Mouse (Mus musculus) heart, postnatal 10 days (tissue): ENCODE results near the gene Pdlim5. TPM values are rescaled to one million over a fixed set of nuclear protein-coding genes. Genes with fewer than 3 reads are reported as not detected.

Experiments used
- DNase-seq, 2 experiments: peaks; one replicate each; pipeline ENCODE4 v3.0.0; 2021
- intact Hi-C: fragments of 180-260 bp; cut with DNase I; formaldehyde crosslinking; loops from one replicate; pipeline ENCODE4 v1.15.1; 2025
- total RNA-seq, 2 experiments: library from RNA; stranded (reverse); gene quantifications; 2 replicates each; pipeline ENCODE4 v1.2.3; 2021

Pdlim5 gene
- total RNA-seq, 2 experiments from 2014 or later: 523 to 617 TPM

DNA sequence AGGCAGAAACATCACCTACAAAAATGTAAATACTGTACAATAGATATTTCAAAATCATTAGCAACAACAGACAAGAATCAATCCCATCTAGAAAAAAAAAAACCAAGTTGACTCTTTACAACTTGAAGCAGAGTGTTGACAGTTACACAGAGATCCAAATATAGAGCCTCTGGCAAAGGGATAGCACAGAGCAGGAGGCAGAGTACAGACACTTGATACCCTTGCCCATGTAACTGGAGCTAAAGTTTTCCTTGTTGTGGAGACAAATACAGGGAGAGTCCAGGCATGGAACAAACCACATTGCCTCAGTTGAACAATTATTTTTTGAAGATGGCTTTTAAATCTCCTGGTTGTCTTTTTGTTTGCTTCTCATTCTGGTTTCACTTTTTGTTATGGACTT lies 15.4 kb upstream of the Pdlim5 start:
- DNase-seq: peak in 1 of 2 experiments; percentile 33
- intact Hi-C loops: no loop called here

DNA sequence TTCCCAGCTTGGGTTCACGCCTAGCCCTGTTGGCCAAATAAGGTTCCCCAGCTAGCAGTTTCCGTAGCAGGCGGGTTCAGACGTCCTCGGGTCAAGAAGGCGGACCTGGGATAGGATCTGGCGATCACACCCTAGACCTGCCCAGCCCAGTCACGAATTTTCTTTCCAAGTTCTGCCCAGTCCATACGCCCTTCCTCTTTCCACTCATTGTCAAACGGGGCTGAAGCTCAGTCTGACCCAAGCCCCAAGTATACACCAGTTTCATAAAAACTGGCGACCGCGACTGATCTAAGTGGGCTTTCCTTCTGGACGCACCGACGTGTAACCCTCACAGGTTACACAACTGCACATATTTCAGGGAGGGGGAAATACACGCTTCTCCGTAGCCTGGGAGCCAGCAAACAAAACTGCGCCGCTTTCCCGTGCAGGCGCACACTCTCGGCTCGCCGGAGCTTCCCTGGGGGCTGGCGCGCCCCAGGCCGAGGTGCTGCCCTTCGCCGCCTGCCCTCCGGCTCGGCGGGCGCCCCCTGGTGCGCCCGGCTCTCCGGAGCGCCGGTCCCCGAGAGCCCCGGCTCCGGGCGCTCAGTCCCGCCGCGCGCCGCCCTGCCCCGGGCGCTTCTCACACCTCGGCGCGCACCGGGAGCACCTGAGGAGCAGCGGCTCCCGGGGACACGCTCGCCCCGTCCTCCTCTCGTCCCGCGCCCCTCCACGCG lies 544 bp downstream of the Pdlim5 start:
- intact Hi-C loops: loop anchor here (1.0 to 2.0 kb wide), 3 partner anchors 48 to 100 kb away; no protein-coding TSS in a partner anchor
- DNase-seq: peak; percentile 89 to 91

DNA sequence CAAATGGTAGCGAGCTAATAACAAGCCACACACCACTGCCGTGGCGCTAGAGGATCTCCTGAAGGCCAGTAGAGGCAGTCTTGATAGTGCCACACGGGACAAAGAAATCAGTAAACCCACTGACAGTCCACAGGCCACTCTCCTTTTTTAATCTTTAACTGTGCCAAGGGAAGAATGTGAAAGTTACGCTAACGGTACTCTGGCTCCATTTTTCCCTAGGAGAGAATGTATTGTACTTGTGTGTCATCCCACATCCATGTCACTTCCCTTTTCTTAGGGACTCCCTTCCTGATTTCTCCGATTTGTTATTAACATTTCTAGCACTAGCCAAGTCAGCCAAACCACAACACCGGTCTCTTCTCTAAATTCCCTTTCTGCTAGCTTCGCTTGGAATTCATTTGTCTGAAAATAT lies 1.5 kb downstream of the Pdlim5 start:
- intact Hi-C loops: loop anchor here (2.0 kb wide), 2 partner anchors 75 to 99 kb away; no protein-coding TSS in a partner anchor
- DNase-seq: peak; percentile 58 to 61

DNA sequence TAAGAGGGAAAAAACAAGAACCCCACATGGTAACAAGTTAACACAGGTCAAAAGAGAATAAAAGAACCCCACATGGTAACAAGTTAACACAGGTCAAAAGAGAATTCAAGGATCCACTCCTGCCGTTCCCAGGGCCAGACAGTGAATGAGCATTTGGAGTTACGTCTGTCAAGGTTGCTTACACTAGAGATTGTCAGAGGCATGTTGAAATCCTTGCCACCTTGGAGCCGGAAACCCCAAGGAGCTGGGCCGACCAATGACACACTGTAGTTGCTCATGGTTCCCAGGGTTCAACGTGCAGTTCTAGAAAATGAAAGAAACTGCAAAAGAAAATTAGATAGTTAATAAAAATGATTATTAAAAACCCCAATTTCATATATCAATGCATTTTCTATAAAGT lies 4.0 kb downstream of the Pdlim5 start:
- no peak for DNase-seq
- intact Hi-C loops: no loop called here

DNA sequence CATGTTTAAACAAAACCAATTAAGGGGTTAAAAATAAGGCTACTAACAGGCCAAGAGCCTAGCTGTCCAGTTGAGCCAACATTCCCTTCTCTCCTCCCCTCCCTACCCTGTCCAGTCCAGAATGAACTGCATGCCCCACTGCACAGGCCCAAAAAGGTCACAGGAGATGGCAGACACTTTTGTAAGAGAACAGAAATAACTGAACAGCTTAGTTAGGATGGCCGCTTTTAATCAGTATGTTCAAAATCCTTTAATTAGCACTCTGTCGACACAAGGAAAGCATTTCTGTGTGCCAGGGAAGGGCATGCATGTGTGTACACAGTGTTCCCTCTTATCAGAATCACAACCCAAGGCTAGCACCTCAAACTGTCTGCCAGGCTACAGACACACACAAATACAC lies 5.2 kb downstream of the Pdlim5 start:
- DNase-seq: peak; percentile 68 to 74
- intact Hi-C loops: no loop called here

DNA sequence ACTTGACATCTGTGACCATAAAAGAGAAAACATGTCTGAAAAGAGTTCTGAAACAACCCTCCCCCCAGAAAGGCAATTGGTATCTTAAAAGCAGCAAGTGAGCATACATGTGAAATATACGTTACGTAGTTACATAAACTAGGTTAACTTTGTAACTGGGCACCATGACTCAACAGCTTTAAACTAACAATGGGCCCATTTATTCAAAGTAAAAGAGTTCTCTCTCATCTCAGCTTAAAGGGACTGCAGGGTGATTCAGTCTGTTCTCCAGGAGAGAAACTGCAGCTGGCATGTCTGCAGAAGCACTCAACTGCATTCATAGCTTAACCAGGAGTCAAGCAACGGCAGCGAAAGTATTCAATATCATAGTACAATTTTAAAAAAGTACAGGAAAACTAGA lies 7.3 kb downstream of the Pdlim5 start:
- intact Hi-C loops: no loop called here

DNA sequence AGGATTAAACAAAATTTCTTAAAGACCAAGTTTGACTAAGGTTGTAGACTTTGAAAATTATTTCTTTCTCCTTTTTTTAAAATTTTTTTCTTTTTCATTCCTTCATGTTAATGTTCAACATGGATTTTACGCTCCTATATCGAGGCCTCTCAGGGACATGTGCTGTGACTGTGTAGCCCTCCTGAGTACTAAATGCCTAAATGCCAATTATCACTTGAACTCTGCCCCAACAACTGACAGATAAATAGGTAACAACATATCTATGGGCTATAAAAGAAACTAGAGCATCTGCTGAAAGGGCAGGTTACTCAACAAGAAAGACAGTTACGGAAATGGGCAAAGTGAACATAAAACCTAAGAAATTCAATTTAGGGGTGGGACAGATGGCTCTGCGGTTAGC lies 9.0 kb downstream of the Pdlim5 start:
- intact Hi-C loops: no loop called here
- no peak for DNase-seq

More for the DNA sequence above, 7.3 kb downstream of the Pdlim5 start:
- no peak for DNase-seq

DNA sequence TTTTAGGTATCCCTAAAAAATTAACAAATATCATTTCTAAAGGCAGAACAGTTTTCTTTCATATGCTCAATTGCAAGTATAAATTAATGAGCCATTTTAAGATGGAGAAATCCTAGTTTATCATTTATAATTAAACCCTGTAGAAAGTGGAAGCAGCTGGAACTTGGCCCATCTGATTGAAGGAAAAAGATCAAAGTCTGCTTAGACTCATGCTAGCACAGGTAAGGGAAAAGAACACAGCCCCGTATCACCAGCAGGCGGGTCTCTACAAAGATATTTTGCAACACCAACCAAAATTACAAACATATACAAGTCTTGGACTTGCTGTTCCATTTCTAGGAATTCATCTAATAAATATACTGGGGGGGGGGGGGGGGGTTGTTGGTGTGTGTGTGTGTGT lies 9.8 kb downstream of the Pdlim5 start:
- intact Hi-C loops: no loop called here
- DNase-seq: no peak

DNA sequence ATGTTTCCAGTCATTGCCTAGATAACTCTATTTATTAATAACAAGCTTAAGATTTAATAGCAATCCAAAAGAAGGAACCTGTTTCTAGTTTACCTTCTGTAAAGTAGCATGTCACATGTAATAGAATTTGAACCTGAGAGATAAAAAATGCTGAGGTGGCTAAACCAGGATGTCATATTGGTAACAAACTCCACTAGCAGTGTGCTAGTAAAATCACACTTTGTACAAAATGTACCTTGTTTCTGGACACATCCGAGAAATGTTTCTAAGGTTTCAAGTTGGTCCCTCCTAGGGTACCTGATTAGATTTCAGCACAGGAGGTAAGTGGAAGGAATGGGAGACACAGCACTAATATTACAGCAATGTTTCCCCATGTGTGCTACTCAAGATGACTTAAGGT lies 18.9 kb downstream of the Pdlim5 start:
- intact Hi-C loops: no loop called here
- DNase-seq: no peak

DNA sequence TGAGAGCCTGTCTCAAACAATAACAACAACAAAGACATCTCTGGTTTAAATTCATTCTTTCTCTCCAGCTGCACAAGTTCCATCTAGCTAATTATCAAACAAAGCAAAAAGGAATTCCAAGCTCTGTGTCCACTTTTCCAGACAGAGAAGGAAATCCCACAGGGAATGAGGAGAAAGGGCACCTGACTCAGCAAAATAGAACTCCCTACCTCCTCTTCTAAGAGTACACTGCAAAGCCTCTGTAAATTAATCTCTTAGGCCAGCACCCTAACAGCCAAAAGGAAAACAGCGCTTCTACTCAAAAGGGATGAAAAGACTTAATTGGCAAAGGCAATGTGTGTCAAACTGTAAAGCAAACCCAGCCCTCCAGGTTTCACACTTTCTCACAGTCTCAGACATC lies 20.4 kb downstream of the Pdlim5 start:
- DNase-seq: no peak
- intact Hi-C loops: no loop called here

DNA sequence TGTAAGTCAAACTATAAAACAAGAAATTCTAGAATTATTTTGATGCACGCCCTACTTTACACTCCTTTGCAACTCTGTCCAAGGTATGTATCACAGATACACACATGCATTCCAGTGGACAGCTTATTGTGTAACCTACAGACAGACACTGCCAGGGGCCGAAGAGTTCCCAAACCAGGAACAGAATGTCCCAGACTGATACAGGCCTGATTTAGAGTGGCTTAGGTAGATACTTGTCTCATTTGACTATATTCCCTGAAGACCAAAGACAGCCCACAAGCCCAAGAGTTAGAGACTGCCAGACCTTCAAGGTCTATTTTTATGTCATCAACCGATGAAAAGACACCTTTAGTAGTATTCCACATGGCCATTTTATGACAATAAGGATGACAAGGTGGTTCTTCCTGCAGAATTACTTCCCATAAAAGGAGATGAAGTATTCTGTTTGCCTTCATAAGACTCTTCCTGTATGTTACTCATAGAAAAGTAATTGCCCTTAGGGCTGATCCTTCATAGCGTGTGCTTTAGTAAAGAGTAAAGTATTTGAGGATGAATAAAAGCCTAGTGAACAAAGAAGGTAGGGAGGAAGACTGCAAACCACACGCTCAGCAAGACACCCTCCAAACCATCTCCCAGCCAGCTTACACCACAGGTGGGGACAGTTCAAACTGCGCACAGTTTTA lies 22.9 kb downstream of the Pdlim5 start:
- intact Hi-C loops: no loop called here
- DNase-seq: no peak

DNA sequence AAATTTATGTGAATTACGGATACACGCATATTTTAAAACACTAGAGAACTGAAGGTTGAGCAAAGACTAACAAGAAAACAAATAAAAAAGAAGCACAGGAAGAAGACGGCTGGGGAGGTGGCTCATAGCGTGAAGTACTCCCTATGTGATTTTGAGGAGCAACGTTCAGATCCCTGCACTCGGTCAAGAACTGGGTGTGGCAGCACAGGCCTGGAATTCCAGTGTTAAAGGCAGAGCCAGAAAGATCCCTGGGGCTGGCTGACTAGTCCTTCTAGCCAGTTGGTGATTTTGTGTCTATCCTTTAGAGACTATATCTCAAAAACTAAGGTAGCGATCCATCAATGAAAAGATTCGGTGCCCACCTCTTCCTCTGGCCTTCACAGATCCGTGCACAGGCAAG lies 27.1 kb downstream of the Pdlim5 start:
- no peak for DNase-seq
- intact Hi-C loops: no loop called here

DNA sequence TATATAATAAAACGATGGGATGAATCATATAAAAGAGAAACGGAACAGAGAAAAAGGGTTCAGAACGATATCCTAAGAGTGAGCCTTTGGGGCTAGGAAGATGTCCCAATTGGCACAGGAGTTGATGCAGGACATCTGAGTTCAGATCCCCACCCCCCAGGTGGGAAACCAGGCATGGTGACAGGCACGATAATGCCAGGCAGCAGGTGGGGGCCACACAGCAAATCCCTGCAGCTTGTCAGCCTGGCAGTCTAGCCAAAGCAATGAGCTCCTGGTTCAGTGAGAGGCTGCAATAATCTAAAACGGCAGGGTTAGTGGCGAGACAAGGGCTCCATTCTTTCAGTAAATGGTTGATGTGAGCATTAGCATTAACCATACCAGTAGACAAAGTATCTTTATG lies 33.4 kb downstream of the Pdlim5 start:
- no peak for DNase-seq

DNA sequence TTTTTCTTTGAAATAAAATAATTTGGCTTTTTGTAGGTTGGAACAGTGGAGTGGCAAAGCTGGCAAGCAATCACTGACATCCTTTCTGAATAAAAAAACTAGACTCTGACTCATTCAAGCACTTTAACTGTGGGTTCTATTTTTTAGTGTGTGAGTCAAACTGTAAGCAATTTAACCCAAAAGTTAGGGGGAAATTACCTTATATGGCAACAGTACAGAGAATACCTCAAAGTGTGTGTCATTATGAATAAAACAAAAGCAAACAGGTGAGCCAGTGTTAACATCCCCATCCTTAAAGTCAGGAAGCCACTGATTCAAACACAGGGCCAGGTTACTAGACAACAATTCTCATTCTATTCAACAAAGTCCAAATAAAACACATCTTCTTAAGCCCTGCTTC lies 36.5 kb downstream of the Pdlim5 start:
- no peak for DNase-seq
- intact Hi-C loops: no loop called here

More for the DNA sequence above, 33.4 kb downstream of the Pdlim5 start:
- intact Hi-C loops: no loop called here

DNA sequence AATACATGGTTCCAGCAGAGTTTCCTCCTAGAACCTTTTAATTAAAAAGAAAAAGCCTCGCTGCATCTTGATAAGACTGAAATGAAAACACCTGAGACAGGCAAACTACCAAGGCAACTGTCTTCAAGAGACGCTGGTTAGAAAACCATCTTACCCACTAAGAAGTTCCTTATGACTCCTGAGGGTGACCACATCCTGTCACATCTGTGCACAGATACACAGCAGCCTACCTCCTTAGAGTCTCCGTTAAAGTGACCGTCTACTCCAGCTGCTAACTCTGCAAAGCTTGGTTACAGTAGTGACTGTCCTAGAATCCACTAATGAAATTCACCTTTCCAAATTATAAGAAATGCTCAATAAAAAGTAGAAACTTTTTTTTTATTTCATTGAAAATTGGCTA lies 38.8 kb downstream of the Pdlim5 start:
- intact Hi-C loops: no loop called here
- DNase-seq: no peak

DNA sequence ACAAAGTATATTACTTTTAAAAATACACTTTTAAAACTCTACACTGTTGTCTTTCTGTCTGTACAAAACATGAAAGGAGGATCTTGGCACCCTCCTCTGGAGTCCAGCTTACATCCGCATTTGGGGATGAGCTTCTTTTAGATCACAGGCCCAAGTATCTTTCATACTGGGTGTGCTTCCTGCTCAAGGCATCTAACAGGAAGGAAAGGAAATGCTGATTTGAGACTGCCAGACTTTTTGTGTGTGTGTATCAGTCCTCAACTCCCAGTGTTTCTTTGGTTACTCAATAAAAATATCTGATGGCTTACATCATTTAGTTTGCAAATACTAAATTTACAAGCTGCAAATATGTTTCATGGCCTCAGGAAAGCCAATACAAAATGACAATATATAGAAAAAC lies 42.3 kb downstream of the Pdlim5 start:
- DNase-seq: peak; percentile 33 to 41

DNA sequence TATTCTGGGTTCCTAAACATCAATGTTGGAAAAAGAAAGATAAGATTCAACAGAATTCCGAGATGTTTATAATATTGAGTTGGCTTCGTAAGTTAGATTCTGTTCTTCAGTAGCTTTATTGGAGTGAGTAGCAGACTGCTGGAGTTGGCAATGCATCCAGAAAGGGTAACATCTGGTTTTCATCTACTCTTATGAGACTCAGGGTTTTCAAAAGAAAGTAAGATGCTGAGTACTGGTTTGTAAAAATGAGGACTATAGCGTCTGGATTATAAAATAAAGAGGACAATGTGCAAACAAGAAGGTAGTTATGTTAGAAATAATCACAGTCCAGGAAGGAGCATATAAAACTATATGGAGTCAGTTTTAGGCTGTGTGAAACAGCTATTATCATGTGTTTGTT lies 45.0 kb downstream of the Pdlim5 start:
- intact Hi-C loops: no loop called here
- DNase-seq: no peak

More for the DNA sequence above, 42.3 kb downstream of the Pdlim5 start:
- intact Hi-C loops: no loop called here

DNA sequence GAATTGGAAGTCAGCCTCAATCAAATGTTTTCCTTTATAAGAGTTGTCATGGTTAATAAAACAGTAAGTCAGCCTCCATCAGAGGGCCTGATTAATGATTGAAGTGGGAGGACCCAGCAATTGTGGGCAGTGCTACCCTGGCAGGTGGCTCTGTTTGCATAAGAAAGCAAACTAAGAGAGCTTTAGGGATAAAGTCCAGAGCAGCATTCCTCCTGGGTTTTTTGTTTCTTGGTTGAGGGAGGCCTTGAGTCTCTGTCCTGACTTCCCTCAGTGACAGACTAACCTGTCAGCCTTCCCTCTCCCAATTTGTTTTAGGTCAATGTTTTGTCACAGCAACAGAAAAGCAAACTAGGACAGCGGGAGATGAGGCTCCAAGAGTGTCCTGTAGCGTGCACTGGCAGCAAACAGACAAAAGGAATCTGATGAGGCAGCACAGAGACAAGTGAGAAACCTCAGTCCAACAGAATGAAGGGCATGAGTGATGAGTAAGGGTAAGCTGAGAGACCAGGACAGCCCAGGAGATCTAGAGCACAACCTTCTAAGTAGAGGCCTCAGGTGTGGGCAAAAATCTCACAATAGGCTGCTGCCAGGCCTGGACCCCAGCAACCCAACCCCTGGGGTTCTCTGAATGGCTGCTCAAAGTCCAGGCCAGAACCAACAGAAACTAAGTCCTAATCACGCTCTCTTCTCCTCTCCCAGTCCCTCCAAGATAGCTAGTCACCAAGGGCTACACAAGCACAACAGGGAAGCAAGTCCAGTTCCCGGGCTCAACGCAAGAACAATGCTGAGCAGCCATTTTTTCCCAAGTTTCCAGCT lies 46.5 kb downstream of the Pdlim5 start:
- intact Hi-C loops: no loop called here
- no peak for DNase-seq

DNA sequence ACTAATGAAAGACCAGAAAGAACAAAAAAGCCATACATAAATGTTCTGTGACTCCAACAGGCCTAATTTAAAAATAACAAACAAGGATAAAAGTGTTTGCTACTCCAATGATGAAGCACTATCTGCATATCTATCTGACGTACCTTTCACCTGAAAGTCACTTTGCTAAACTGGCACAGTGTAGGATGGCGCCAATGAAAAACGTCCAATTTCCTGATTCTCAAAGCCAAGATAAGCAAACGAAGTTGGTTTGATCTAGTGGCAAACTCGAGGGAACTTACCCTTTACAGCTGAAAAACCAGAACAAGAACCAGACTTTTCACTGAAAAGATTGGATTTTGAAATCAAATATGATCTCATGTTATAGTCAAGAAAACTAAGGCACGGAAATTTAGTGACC lies 49.2 kb downstream of the Pdlim5 start:
- no peak for DNase-seq
- intact Hi-C loops: no loop called here

DNA sequence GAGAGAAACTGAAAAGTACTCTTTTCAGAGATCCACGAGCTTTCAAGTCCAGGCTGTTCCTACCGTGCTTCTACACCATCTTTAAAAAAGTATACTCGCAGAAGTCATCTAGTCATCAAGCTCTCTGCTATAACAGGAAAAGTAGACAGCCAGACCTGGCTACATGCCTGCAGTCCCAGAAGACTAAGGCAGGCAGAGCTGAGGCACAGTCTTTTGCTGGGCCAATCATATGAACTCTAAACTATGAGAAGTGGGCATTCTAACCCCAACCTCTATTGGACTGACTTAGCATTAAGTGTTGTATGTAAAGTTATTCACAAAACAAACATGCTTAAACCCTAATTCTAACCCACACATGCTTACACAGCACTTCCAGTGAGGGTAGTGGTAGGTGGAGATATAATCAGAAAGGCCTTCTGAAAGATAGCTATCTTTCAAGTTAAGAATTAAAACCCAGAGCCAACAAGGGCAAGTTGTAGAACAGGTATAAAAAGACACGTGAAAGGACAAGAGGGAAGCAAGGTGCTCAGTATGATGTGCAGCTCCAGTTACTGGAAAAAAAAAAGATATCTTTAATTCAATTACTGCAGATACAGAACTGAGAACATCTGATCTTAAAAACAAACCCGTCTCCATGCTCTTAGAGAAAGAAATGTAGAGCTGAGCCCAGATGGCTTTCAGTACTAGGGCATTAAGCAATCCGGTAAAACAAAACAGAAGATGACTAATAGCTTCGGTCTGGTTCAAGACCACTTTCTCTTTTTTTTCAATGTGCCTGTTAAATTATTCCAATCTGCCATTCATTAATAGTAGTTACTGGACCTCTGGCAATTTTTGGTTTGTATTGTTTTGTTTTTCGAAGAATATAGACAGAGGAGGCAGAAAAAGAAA lies 50.0 kb downstream of the Pdlim5 start:
- intact Hi-C loops: no loop called here
- DNase-seq: no peak
